Mouse (Mus musculus): ENCODE data around the gene Drap1. TPM values are rescaled to one million over a fixed set of nuclear protein-coding genes. Genes with fewer than 3 reads are reported as not detected.

Drap1 gene
- total and polyA plus RNA-seq, 3 experiments = 159 to 290 (median 273) TPM

DNA sequence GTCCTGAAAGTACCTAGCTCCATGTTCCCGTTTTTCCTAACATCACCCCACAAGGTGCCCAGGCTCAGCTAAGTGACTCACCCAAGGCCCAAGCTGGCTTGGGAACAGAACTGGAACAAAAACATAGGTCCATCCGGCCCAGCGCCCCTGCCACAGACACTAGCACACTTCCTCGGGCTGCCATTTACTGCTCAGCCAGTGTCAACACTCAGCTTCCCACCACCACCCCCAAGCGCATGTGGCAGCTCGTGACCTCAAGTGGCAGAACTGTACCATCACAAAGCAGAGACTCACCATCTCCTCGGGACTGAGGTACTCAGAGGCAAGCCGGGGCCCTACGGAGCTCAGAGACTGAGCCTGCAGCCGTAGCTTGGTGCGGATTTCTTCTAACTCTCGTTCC, 41.5 kb downstream of the Drap1 start:
- DNase-seq = no peak

DNA sequence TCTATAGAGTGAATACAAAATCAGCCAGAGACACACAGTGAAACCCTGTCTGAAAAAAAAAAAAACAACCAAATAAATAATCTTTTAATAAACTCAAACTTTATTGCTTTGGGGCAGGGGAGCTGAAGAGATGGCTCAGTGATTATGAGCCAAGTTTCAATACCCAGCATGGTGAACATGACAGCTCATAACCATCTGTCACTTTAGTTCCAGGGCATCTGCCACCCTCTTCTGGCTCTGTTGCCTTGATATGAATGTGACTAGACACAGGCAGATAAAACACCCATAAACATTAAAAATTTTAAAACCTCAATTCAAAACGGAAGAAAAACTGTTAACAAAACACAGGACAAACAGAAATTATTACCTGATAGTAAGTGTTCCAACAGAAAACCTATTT, 47.3 kb downstream of the Drap1 start:
- no peak for DNase-seq

DNA sequence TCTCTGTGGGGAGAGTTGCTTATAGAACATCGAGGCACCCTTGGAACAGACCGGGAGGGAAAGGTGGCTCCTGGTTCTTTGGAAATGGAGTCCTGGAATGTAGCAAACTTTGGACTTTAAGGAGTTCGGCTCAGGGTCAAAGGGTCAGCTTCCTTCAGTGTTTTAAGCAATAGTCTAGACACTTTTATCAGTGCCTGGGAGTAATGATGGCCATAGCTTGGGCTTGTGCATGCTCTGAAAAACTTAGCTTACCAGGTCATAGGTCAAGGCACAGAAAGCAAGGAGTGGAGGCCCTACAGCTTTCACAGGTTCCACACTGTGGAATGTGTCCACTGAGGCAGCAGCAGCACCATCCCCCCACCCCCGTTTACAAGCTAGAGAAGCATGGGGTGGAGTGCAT, 50.0 kb downstream of the Drap1 start:
- no peak for DNase-seq

DNA sequence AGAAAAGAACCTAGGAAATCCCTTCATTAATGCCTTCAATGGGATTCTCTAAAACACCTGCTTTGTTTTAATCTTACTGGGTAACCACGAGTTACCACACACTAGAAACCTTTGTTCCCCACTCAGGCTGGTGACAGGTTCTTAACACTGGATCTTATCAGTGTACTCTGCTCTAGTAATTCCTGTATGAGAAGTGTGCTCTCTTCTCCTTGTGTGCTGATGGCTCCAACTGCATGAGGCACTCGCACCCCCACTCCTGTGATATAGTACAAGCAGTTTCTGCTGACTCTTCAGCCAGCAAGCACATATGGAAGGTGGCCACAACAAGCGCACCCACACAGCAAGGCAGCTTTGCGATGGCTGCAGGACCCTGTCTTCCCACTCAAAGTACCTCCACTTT, 50.6 kb downstream of the Drap1 start:
- no peak for DNase-seq

Other genes with a start within 250 kb of the Drap1 start
- gene Pacs1, start 151.9 kb downstream of the Drap1 start, total RNA-seq (2021) = 10 to 100 TPM; 18.4 to 18.9 TPM
- gene Pacs1, start 151.9 kb downstream of the Drap1 start, polyA plus RNA-seq (2012; rRNA removed) = 34.1 and 39.9 TPM in 2 replicates
- 100 to 1,000 TPM; 165 to 171 TPM for gene Sf3b2, start 129.5 kb downstream of the Drap1 start, total RNA-seq (2021)
- 161 and 235 TPM in 2 replicates for gene Sf3b2, start 129.5 kb downstream of the Drap1 start, polyA plus RNA-seq (2012; rRNA removed)
- under 1 TPM; 0.12 to 0.21 TPM for gene Gal3st3, start 126.6 kb downstream of the Drap1 start, total RNA-seq (2021)
- 0.27 and 0.73 TPM in 2 replicates for gene Gal3st3, start 126.6 kb downstream of the Drap1 start, polyA plus RNA-seq (2012; rRNA removed)
- not detected for gene Catsper1, start 89.2 kb downstream of the Drap1 start, total RNA-seq (2021)
- not detected in 2 replicates for gene Catsper1, start 89.2 kb downstream of the Drap1 start, polyA plus RNA-seq (2012; rRNA removed)
- 1 to 10 TPM; 1.1 to 3.2 TPM for gene Cst6, start 75.4 kb downstream of the Drap1 start, total RNA-seq (2021)
- 1.9 and 6.1 TPM in 2 replicates for gene Cst6, start 75.4 kb downstream of the Drap1 start, polyA plus RNA-seq (2012; rRNA removed)
- gene Eif1ad, start 58.2 kb downstream of the Drap1 start, total RNA-seq (2021) = 10 to 100 TPM; 22.5 to 23.7 TPM
- gene Eif1ad, start 58.2 kb downstream of the Drap1 start, polyA plus RNA-seq (2012; rRNA removed) = 22.2 and 27.2 TPM in 2 replicates
- 100 to 1,000 TPM; 138 to 155 TPM for gene Banf1, start 57.8 kb downstream of the Drap1 start, total RNA-seq (2021)
- 99.6 and 110 TPM in 2 replicates for gene Banf1, start 57.8 kb downstream of the Drap1 start, polyA plus RNA-seq (2012; rRNA removed)
- 10 to 100 TPM; 72.2 to 88.9 TPM for gene Sart1, start 36.3 kb downstream of the Drap1 start, total RNA-seq (2021)
- 5.4 and 8.1 TPM in 2 replicates for gene Sart1, start 36.3 kb downstream of the Drap1 start, polyA plus RNA-seq (2012; rRNA removed)
- gene Tsga10ip, start 22.5 kb downstream of the Drap1 start, total RNA-seq (2021) = not detected
- not detected in 2 replicates for gene Tsga10ip, start 22.5 kb downstream of the Drap1 start, polyA plus RNA-seq (2012; rRNA removed)
- 10 to 100 TPM; 48.8 to 53.3 TPM for gene AI837181, start 165 bp upstream of the Drap1 start, total RNA-seq (2021)
- gene AI837181, start 165 bp upstream of the Drap1 start, polyA plus RNA-seq (2012; rRNA removed) = 109 and 115 TPM in 2 replicates
- gene Fosl1, start 22.6 kb upstream of the Drap1 start, total RNA-seq (2021) = 1 to 10 TPM in 1 of 2 experiments, not detected in 1; 1.2 TPM
- 0.06 and 0.16 TPM in 2 replicates for gene Fosl1, start 22.6 kb upstream of the Drap1 start, polyA plus RNA-seq (2012; rRNA removed)
- gene Ccdc85b, start 32.9 kb upstream of the Drap1 start, total RNA-seq (2021) = 10 to 100 TPM in 1 of 2 experiments, 1 to 10 TPM in 1; 3.5 to 10.5 TPM
- 13.5 and 13.9 TPM in 2 replicates for gene Ccdc85b, start 32.9 kb upstream of the Drap1 start, polyA plus RNA-seq (2012; rRNA removed)
- gene Fibp, start 35.6 kb upstream of the Drap1 start, total RNA-seq (2021) = 10 to 100 TPM; 85.1 to 94.8 TPM
- 89.9 and 95.9 TPM in 2 replicates for gene Fibp, start 35.6 kb upstream of the Drap1 start, polyA plus RNA-seq (2012; rRNA removed)
- under 1 TPM; 0.75 to 0.79 TPM for gene Ctsw, start 43.5 kb upstream of the Drap1 start, total RNA-seq (2021)
- gene Ctsw, start 43.5 kb upstream of the Drap1 start, polyA plus RNA-seq (2012; rRNA removed) = 0.71 and 1.1 TPM in 2 replicates
- gene Efemp2, start 49.0 kb upstream of the Drap1 start, total RNA-seq (2021) = 100 to 1,000 TPM in 1 of 2 experiments, 10 to 100 TPM in 1; 49.7 to 107 TPM
- gene Efemp2, start 49.0 kb upstream of the Drap1 start, polyA plus RNA-seq (2012; rRNA removed) = 112 and 116 TPM in 2 replicates
- 10 to 100 TPM; 23.2 to 24.9 TPM for gene Mus81, start 63.4 kb upstream of the Drap1 start, total RNA-seq (2021)
- gene Mus81, start 63.4 kb upstream of the Drap1 start, polyA plus RNA-seq (2012; rRNA removed) = 39.5 and 45.7 TPM in 2 replicates
- 100 to 1,000 TPM; 732 to 783 TPM for gene Cfl1, start 65.5 kb upstream of the Drap1 start, total RNA-seq (2021)
- gene Cfl1, start 65.5 kb upstream of the Drap1 start, polyA plus RNA-seq (2012; rRNA removed) = 308 and 311 TPM in 2 replicates
- gene 1700020D05Rik, start 78.8 kb upstream of the Drap1 start, total RNA-seq (2021) = 1 to 10 TPM in 1 of 2 experiments, under 1 TPM in 1; 0.86 to 1.1 TPM
- gene 1700020D05Rik, start 78.8 kb upstream of the Drap1 start, polyA plus RNA-seq (2012; rRNA removed) = 1.0 and 1.2 TPM in 2 replicates
- 10 to 100 TPM; 12.2 to 14.1 TPM for gene Snx32, start 85.6 kb upstream of the Drap1 start, total RNA-seq (2021)
- 13.0 and 15.0 TPM in 2 replicates for gene Snx32, start 85.6 kb upstream of the Drap1 start, polyA plus RNA-seq (2012; rRNA removed)
- gene Ovol1, start 135.7 kb upstream of the Drap1 start, total RNA-seq (2021) = not detected
- gene Ovol1, start 135.7 kb upstream of the Drap1 start, polyA plus RNA-seq (2012; rRNA removed) = not detected in 2 replicates
- gene Ap5b1, start 143.0 kb upstream of the Drap1 start, total RNA-seq (2021) = 1 to 10 TPM; 8.4 to 9.4 TPM
- gene Ap5b1, start 143.0 kb upstream of the Drap1 start, polyA plus RNA-seq (2012; rRNA removed) = 12.8 and 16.8 TPM in 2 replicates
- 100 to 1,000 TPM; 109 to 147 TPM for gene Rnaseh2c, start 176.9 kb upstream of the Drap1 start, total RNA-seq (2021)
- 97.9 and 99.7 TPM in 2 replicates for gene Rnaseh2c, start 176.9 kb upstream of the Drap1 start, polyA plus RNA-seq (2012; rRNA removed)
- 10 to 100 TPM; 75.5 to 76.9 TPM for gene Kat5, start 185.3 kb upstream of the Drap1 start, total RNA-seq (2021)
- 43.8 and 54.1 TPM in 2 replicates for gene Kat5, start 185.3 kb upstream of the Drap1 start, polyA plus RNA-seq (2012; rRNA removed)
- gene Rela, start 212.5 kb upstream of the Drap1 start, total RNA-seq (2021) = 100 to 1,000 TPM in 1 of 2 experiments, 10 to 100 TPM in 1; 89.8 to 149 TPM
- 163 and 221 TPM in 2 replicates for gene Rela, start 212.5 kb upstream of the Drap1 start, polyA plus RNA-seq (2012; rRNA removed)
- gene Sipa1, start 238.7 kb upstream of the Drap1 start, total RNA-seq (2021) = 10 to 100 TPM; 39.8 to 62.1 TPM
- gene Sipa1, start 238.7 kb upstream of the Drap1 start, polyA plus RNA-seq (2012; rRNA removed) = 165 and 177 TPM in 2 replicates

All from adrenal gland, adult 2 months (tissue).